Comparison of ENCODE assay signal across 7 mouse cellular contexts in genomic region chr7:44849416-44850111, GRCm38 (mm10). TPM values are rescaled to one million over a fixed set of nuclear protein-coding genes. Genes with fewer than 3 reads are reported as not detected.
DNase-seq lines count a peak whose midpoint lies in the region; ATAC-seq lines count a peak whose summit lies in the region.

No protein-coding gene starts in this region.

- H3K36me3 ChIP-seq in intestine, embryonic 14.5 days (ENCODE audit: control insufficient read depth, insufficient read depth, low read length) = peaks cover 38% of the 10 kb centered on the region
- peaks cover 45% of the 10 kb centered on the region for H3K36me3 ChIP-seq in midbrain, embryonic 10.5 days

- DNase-seq in adrenal gland, adult 18-20 months (ENCODE audit: low spot score in 2 of 2) = peak; percentile 82 to 83
- DNase-seq in embryo, embryonic 11 days = peak; percentile 95
- peak; percentile 90 for DNase-seq in gastrocnemius, postnatal 25 days
- DNase-seq in intestine, embryonic 14.5 days (ENCODE audit: low spot score) = peak; percentile 92
- DNase-seq in left cerebral cortex, postnatal 25 days (ENCODE audit: low spot score in 2 of 2) = peak; percentile 91 to 96
- DNase-seq in midbrain, embryonic 10.5 days (ENCODE audit: low spot score) = peak; percentile 92
- peak; percentile 83 for DNase-seq in right cerebral cortex, postnatal 4 days

- intact Hi-C loops in left cerebral cortex, postnatal 25 days (cut with DNase I) = loop anchor here (1.0 kb wide), 1 partner anchor 41 kb away; no protein-coding TSS in a partner anchor

- H3K4me3 ChIP-seq in intestine, embryonic 14.5 days (ENCODE audit: low read depth, low read length) = peak overlapping the region; percentile 68
- H3K4me3 ChIP-seq in midbrain, embryonic 10.5 days = peak overlapping the region; percentile 85

- no peaks in the 10 kb centered on the region for H3K9me3 ChIP-seq in intestine, embryonic 14.5 days (ENCODE audit: control insufficient read depth, low read length)
- no peaks in the 10 kb centered on the region for H3K9me3 ChIP-seq in midbrain, embryonic 10.5 days (replicated peaks)

- peak overlapping the region; percentile 80 for H3K4me2 ChIP-seq in intestine, embryonic 14.5 days (ENCODE audit: low read length)

- peak overlapping the region; percentile 71 for H3K9ac ChIP-seq in intestine, embryonic 14.5 days (ENCODE audit: low read length)

- peaks cover 34% of the 10 kb centered on the region for H3K4me1 ChIP-seq in intestine, embryonic 14.5 days (replicated peaks; ENCODE audit: control insufficient read depth, insufficient read depth, low read length)
- peaks cover 50% of the 10 kb centered on the region for H3K4me1 ChIP-seq in midbrain, embryonic 10.5 days

- H3K27me3 ChIP-seq in intestine, embryonic 14.5 days (replicated peaks; ENCODE audit: control insufficient read depth, insufficient read depth, low read length) = no peaks in the 10 kb centered on the region
- no peaks in the 10 kb centered on the region for H3K27me3 ChIP-seq in midbrain, embryonic 10.5 days (ENCODE audit: low read depth, poor library complexity, severe bottlenecking)

- WGBS in intestine, embryonic 14.5 days = under 1% methylated on average over 40 of the region's 41 CpGs
- under 1% methylated on average over 41 of the region's 41 CpGs for WGBS in midbrain, embryonic 10.5 days

- peak overlapping the region; percentile 99 for H3K27ac ChIP-seq in intestine, embryonic 14.5 days (ENCODE audit: low read depth)
- peak overlapping the region; percentile 97 for H3K27ac ChIP-seq in midbrain, embryonic 10.5 days (replicated peaks)

- peak; percentile 61 for ATAC-seq in intestine, embryonic 14.5 days (replicated peaks; ENCODE audit: low FRiP score, low TSS enrichment, low read depth)

RNA-seq across cellular contexts. Expression of gene Tbc1d17, which starts 0.7 kb away (rescaled TPM):
- 10 to 100 TPM; 48.1 to 60.2 TPM for total RNA-seq in adrenal gland, adult 18-20 months (2021)
- 10 to 100 TPM; 38.6 to 41.2 TPM for total RNA-seq in gastrocnemius, postnatal 25 days (2021)
- polyA plus RNA-seq in intestine, embryonic 14.5 days (2014; fragmentation: Nextera tagmentation; extraction: Ambion mirVana) = 72.4 and 74.8 TPM in 2 replicates
- 10 to 100 TPM; 61.6 to 72.9 TPM for total RNA-seq in left cerebral cortex, postnatal 25 days (2021)
- polyA plus RNA-seq in midbrain, embryonic 10.5 days (2016; fragmentation: Nextera tagmentation; extraction: Ambion mirVana) = 77.8 and 89.4 TPM in 2 replicates

RNA-seq across cellular contexts. Expression of gene Akt1s1, which starts 0.8 kb away (rescaled TPM):
- 100 to 1,000 TPM in 1 of 2 experiments, 10 to 100 TPM in 1; 86.3 to 128 TPM for total RNA-seq in adrenal gland, adult 18-20 months (2021)
- total RNA-seq in gastrocnemius, postnatal 25 days (2021) = 100 to 1,000 TPM; 103 to 113 TPM
- 63.7 and 68.0 TPM in 2 replicates for polyA plus RNA-seq in intestine, embryonic 14.5 days (2014; fragmentation: Nextera tagmentation; extraction: Ambion mirVana)
- total RNA-seq in left cerebral cortex, postnatal 25 days (2021) = 10 to 100 TPM; 78.5 to 79.1 TPM
- 89.5 and 98.1 TPM in 2 replicates for polyA plus RNA-seq in midbrain, embryonic 10.5 days (2016; fragmentation: Nextera tagmentation; extraction: Ambion mirVana)

RNA-seq across cellular contexts. Expression of gene Pnkp, which starts 7.4 kb away (rescaled TPM):
- total RNA-seq in adrenal gland, adult 18-20 months (2021) = 10 to 100 TPM; 33.8 to 40.8 TPM
- 10 to 100 TPM; 15.6 to 15.8 TPM for total RNA-seq in gastrocnemius, postnatal 25 days (2021)
- 26.4 and 29.7 TPM in 2 replicates for polyA plus RNA-seq in intestine, embryonic 14.5 days (2014; fragmentation: Nextera tagmentation; extraction: Ambion mirVana)
- total RNA-seq in left cerebral cortex, postnatal 25 days (2021) = 10 to 100 TPM; 26.4 to 27.3 TPM
- 38.1 and 38.4 TPM in 2 replicates for polyA plus RNA-seq in midbrain, embryonic 10.5 days (2016; fragmentation: Nextera tagmentation; extraction: Ambion mirVana)

RNA-seq across cellular contexts. Expression of gene Ptov1, which starts 20.0 kb away (rescaled TPM):
- 100 to 1,000 TPM; 232 to 253 TPM for total RNA-seq in adrenal gland, adult 18-20 months (2021)
- 100 to 1,000 TPM; 116 to 125 TPM for total RNA-seq in gastrocnemius, postnatal 25 days (2021)
- 318 and 338 TPM in 2 replicates for polyA plus RNA-seq in intestine, embryonic 14.5 days (2014; fragmentation: Nextera tagmentation; extraction: Ambion mirVana)
- total RNA-seq in left cerebral cortex, postnatal 25 days (2021) = 100 to 1,000 TPM; 286 to 287 TPM
- polyA plus RNA-seq in midbrain, embryonic 10.5 days (2016; fragmentation: Nextera tagmentation; extraction: Ambion mirVana) = 478 and 516 TPM in 2 replicates

RNA-seq across cellular contexts. Expression of gene Atf5, which starts 33.1 kb away (rescaled TPM):
- 100 to 1,000 TPM; 136 to 217 TPM for total RNA-seq in adrenal gland, adult 18-20 months (2021)
- total RNA-seq in gastrocnemius, postnatal 25 days (2021) = 10 to 100 TPM; 57.2 to 70.6 TPM
- 2.4 and 3.0 TPM in 2 replicates for polyA plus RNA-seq in intestine, embryonic 14.5 days (2014; fragmentation: Nextera tagmentation; extraction: Ambion mirVana)
- total RNA-seq in left cerebral cortex, postnatal 25 days (2021) = 10 to 100 TPM; 23.3 to 25.5 TPM
- 4.6 and 4.7 TPM in 2 replicates for polyA plus RNA-seq in midbrain, embryonic 10.5 days (2016; fragmentation: Nextera tagmentation; extraction: Ambion mirVana)

Comparison
In these comparisons a context has a peak if more than half of its experiments do, and no peak if none do; other contexts are left out.
1. Peak in every context shown above with its lines: DNase-seq, ATAC-seq, H3K4me3 ChIP-seq and H3K27ac ChIP-seq.